Mouse (Mus musculus) hindbrain, embryonic 16.5 days (tissue): ENCODE measurements around the gene Olfr685. TPM values are rescaled to one million over a fixed set of nuclear protein-coding genes. Genes with fewer than 3 reads are reported as not detected.

Source experiments
- ATAC-seq: fragments of 200-750 bp; cut with Nextera tagmentation; 2 replicates; pipeline ENCODE4 v1.8.0; 2017; ENCODE audit warnings: moderate TSS enrichment, moderate library complexity
- H3K27ac ChIP-seq: fragments of 300-500 bp; sonication (generic); 2 replicates; pipeline ENCODE4 v1.5.1; 2014; ENCODE audit warnings: low read depth, mild to moderate bottlenecking, control low read depth, low read length, moderate library complexity
- H3K27me3 ChIP-seq: fragments of 300-500 bp; sonication (generic); replicated peaks from 2 replicates; pipeline ENCODE4 v1.6.1; 2014; ENCODE audit warnings: low read length; ENCODE audit not compliant: control insufficient read depth, insufficient read depth
- H3K36me3 ChIP-seq: fragments of 300-500 bp; sonication (generic); 2 replicates; pipeline ENCODE4 v1.6.1; 2014; ENCODE audit warnings: mild to moderate bottlenecking, low read length, moderate library complexity, mixed read lengths; ENCODE audit not compliant: control insufficient read depth, insufficient read depth
- H3K4me1 ChIP-seq: fragments of 300-500 bp; sonication (generic); 2 replicates; pipeline ENCODE4 v1.6.1; 2014; ENCODE audit warnings: low read depth, low read length; ENCODE audit not compliant: control insufficient read depth, insufficient read depth
- H3K4me2 ChIP-seq: fragments of 300-500 bp; sonication (generic); 2 replicates; pipeline ENCODE4 v1.6.1; 2014; ENCODE audit warnings: mild to moderate bottlenecking, low read length, control low read depth, moderate library complexity
- H3K4me3 ChIP-seq: fragments of 300-500 bp; sonication (generic); 2 replicates; pipeline ENCODE4 v1.5.1; 2014; ENCODE audit warnings: mild to moderate bottlenecking, low read length, control low read depth, moderate library complexity
- H3K9ac ChIP-seq: fragments of 300-500 bp; sonication (generic); 2 replicates; pipeline ENCODE4 v1.6.1; 2014; ENCODE audit warnings: low read depth, mild to moderate bottlenecking, control low read depth, low read length, moderate library complexity
- H3K9me3 ChIP-seq: fragments of 300-500 bp; sonication (generic); 2 replicates; pipeline ENCODE4 v1.6.1; 2014; ENCODE audit warnings: mild to moderate bottlenecking, low read length, moderate library complexity; ENCODE audit not compliant: control insufficient read depth
- WGBS: fragments of 180-500 bp; shearing (Covaris S2); extraction: QIAGEN DNeasy Blood & Tissue Kit; methylation state at CpG from one replicate; pipeline ENCODE4 v1.1.7; 2014; 5-methylcytosine and 5-hydroxymethylcytosine counted together
- polyA plus RNA-seq: library from polyadenylated mRNA; unstranded; fragments of >200 nt; fragmentation: Nextera tagmentation; extraction: Ambion mirVana; gene quantifications from 2 replicates; pipeline ENCODE4 v1.2.1, GENCODE M21; 2015

Gene Olfr685
- polyA plus RNA-seq, 1 experiment from 2014 or later = not detected

DNA sequence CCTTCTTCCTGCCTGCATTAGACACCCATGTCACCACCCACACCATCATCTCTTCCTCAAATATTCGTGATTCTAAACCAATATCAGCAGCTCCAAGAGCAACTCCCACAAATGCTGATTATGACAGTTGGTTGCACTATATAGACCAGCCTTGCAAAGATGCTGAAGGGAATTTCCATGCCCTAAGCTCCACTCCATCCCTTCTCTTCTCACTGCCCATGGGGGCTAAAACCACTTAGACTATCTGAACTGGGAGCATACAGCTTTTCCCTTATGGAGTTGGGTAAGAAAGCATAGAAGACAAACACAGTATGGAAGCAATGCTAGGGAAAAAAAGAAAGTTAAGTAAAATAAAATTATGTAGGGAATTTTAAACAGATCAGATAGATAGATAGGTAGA, 38.9 kb downstream of the Olfr685 start, which contains the start of gene Olfr683:
TSS of gene Olfr683 (minus strand) at position 101 of the 400 bp plus-strand sequence.
- H3K9ac ChIP-seq = no peak within 1 kb of the TSS
- H3K27me3 ChIP-seq = no peaks in the 10 kb centered on the region
- ATAC-seq = no peak
- H3K4me3 ChIP-seq = no peak within 1 kb of the TSS
- 52% methylated on average over 1 of the region's 1 CpGs for WGBS
- H3K9me3 ChIP-seq = no peaks in the 10 kb centered on the region
- no peak within 1 kb of the TSS for H3K27ac ChIP-seq
- H3K4me1 ChIP-seq = no peaks in the 10 kb centered on the region
- no peak within 1 kb of the TSS for H3K4me2 ChIP-seq
- no peaks in the 10 kb centered on the region for H3K36me3 ChIP-seq

DNA sequence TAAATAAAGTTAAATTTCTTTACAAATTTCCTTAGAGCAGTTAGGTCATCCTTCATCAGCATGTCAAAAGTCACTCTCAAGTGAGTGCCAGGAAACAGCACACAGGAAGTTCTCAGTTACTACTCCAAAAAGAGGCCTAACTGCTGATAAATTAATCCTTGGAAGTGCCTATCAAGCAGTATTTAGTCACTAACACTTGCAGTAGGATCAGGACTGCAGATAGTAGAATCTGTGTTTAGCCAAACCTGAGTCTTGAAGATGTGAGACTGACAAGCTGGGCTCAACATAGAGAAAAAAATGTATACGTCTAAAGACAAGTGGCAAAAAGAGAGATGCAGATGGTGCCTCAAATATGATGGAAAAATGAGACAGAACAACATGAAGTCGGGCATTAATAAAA, 44.5 kb downstream of the Olfr685 start:
- whole genome bisulfite sequencing = 79% methylated on average over 2 of the region's 2 CpGs
- no peak overlapping the region for H3K4me2 ChIP-seq
- H3K9me3 ChIP-seq = no peaks in the 10 kb centered on the region
- no peak overlapping the region for H3K27ac ChIP-seq
- H3K4me1 ChIP-seq = no peaks in the 10 kb centered on the region
- H3K9ac ChIP-seq = no peak overlapping the region
- H3K4me3 ChIP-seq = no peak overlapping the region
- no peak for ATAC-seq
- H3K27me3 ChIP-seq = no peaks in the 10 kb centered on the region
- H3K36me3 ChIP-seq = no peaks in the 10 kb centered on the region

Other genes with a start within 250 kb of the Olfr685 start
- not detected in 2 replicates for gene Olfr670, start 223.4 kb downstream of the Olfr685 start, polyA plus RNA-seq
- not detected in 2 replicates for gene Olfr671, start 206.9 kb downstream of the Olfr685 start, polyA plus RNA-seq
- not detected in 2 replicates for gene Olfr672, start 184.0 kb downstream of the Olfr685 start, polyA plus RNA-seq
- gene Olfr675, start 157.6 kb downstream of the Olfr685 start, polyA plus RNA-seq = not detected in 2 replicates
- not detected in 2 replicates for gene Olfr676, start 153.3 kb downstream of the Olfr685 start, polyA plus RNA-seq
- not detected in 2 replicates for gene Olfr677, start 134.6 kb downstream of the Olfr685 start, polyA plus RNA-seq
- not detected in 2 replicates for gene Olfr678, start 121.5 kb downstream of the Olfr685 start, polyA plus RNA-seq
- not detected in 2 replicates for gene Olfr679, start 104.8 kb downstream of the Olfr685 start, polyA plus RNA-seq
- gene Olfr680-ps1, start 93.2 kb downstream of the Olfr685 start, polyA plus RNA-seq = not detected in 2 replicates
- gene Olfr681, start 69.2 kb downstream of the Olfr685 start, polyA plus RNA-seq = not detected in 2 replicates
- gene Olfr683, start 39.0 kb downstream of the Olfr685 start, polyA plus RNA-seq = not detected in 2 replicates
- gene Olfr684, start 22.4 kb downstream of the Olfr685 start, polyA plus RNA-seq = not detected in 2 replicates
- gene Olfr686, start 21.5 kb upstream of the Olfr685 start, polyA plus RNA-seq = not detected in 2 replicates
- not detected in 2 replicates for gene Olfr688, start 102.1 kb upstream of the Olfr685 start, polyA plus RNA-seq
- gene Olfr689, start 125.2 kb upstream of the Olfr685 start, polyA plus RNA-seq = not detected in 2 replicates
- gene Olfr690, start 148.1 kb upstream of the Olfr685 start, polyA plus RNA-seq = not detected in 2 replicates
- 0.18 and 0.44 TPM in 2 replicates for gene Olfr691, start 156.3 kb upstream of the Olfr685 start, polyA plus RNA-seq
- not detected in 2 replicates for gene Olfr692, start 182.2 kb upstream of the Olfr685 start, polyA plus RNA-seq
- not detected in 2 replicates for gene Gm5901, start 189.0 kb upstream of the Olfr685 start, polyA plus RNA-seq
- gene Fam160a2, start 214.0 kb upstream of the Olfr685 start, polyA plus RNA-seq = 43.4 and 43.7 TPM in 2 replicates
- 0.17 TPM in 1 of 2 replicates, not detected in the other for gene Cnga4, start 218.6 kb upstream of the Olfr685 start, polyA plus RNA-seq
- 7.7 and 8.1 TPM in 2 replicates for gene Cckbr, start 239.7 kb upstream of the Olfr685 start, polyA plus RNA-seq